Mouse (Mus musculus) myocyte (in vitro differentiated cells): Measurements from ENCODE around the gene Nupr1l.

ENCODE experiments used
- E2F4 ChIP-seq: IDR thresholded peaks from one replicate; pipeline ENCODE4 v1.6.1; 2011; ENCODE audit warnings: mild to moderate bottlenecking, control low read depth, moderate library complexity; ENCODE audit not compliant: insufficient read depth
- MAX ChIP-seq: IDR thresholded peaks from one replicate; pipeline ENCODE4 v1.6.1; 2011; ENCODE audit warnings: low read depth, mild to moderate bottlenecking, control low read depth
- MYOD1 ChIP-seq, 3 experiments: IDR thresholded peaks; one replicate each; pipeline ENCODE4 v1.6.1; 2011; ENCODE audit warnings: control low read depth in 2 of 3, low read depth in 2 of 3, mild to moderate bottlenecking in 2 of 3, moderate library complexity in 1 of 3; ENCODE audit not compliant: insufficient read length in 2 of 3, control insufficient read depth in 1 of 3
- MYOG ChIP-seq, 3 experiments: IDR thresholded peaks; one replicate each; pipeline ENCODE4 v1.6.1; 2011; ENCODE audit warnings: control low read depth in 2 of 3, low read depth in 2 of 3, mild to moderate bottlenecking in 2 of 3; ENCODE audit not compliant: insufficient read length in 2 of 3, control insufficient read depth in 1 of 3, insufficient read depth in 1 of 3
- POLR2A ChIP-seq: IDR thresholded peaks from one replicate; pipeline ENCODE4 v1.6.1; 2011; ENCODE audit warnings: low read depth, mild to moderate bottlenecking, control low read depth, moderate library complexity; ENCODE audit not compliant: insufficient read length
- POLR2AphosphoS2 ChIP-seq: IDR thresholded peaks from one replicate; pipeline ENCODE4 v1.6.1; 2011; ENCODE audit warnings: low read depth, control low read depth; ENCODE audit not compliant: insufficient read length
- REST ChIP-seq: IDR thresholded peaks from one replicate; pipeline ENCODE4 v1.6.1; 2011; ENCODE audit warnings: mild to moderate bottlenecking, control low read depth, moderate library complexity; ENCODE audit not compliant: insufficient read depth, insufficient read length
- TCF12 ChIP-seq: IDR thresholded peaks from one replicate; pipeline ENCODE4 v1.6.1; 2011; ENCODE audit warnings: mild to moderate bottlenecking, control low read depth; ENCODE audit not compliant: poor library complexity, insufficient read depth, severe bottlenecking
- USF1 ChIP-seq: IDR thresholded peaks from one replicate; pipeline ENCODE4 v1.6.1; 2011; ENCODE audit warnings: low read depth, mild to moderate bottlenecking, control low read depth, moderate library complexity

DNA sequence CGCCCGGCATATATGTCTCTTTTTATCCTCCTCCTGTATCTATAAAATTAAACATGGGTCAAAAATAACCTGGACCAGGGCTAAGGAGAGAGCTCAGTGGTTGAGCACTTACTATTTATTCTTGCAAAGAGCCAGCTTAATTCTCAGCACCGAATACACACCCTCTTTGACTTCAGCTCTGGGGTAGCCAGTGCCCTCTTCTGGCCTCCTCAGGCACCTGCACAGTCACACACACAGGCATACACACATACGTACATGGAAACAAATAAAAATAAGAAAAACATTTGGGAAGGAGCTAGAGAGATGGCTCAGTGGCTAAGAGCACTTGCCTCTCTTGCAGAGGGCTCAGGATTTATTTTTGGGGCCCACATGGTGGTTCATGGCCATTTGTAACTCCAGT lies 13.6 kb downstream of the Nupr1l start:
- no peak for TF ChIP-seq POLR2A
- TF ChIP-seq POLR2AphosphoS2: no peak
- no peak for TF ChIP-seq MYOD1 (IDR thresholded peaks at IDR 0.05; ENCODE audit: control insufficient read depth in 1 of 3, insufficient read length in 2 of 3, low read depth in 2 of 3)
- TF ChIP-seq MAX: no peak
- TF ChIP-seq REST: no peak
- TF ChIP-seq MYOG (IDR thresholded peaks at IDR 0.05; ENCODE audit: control insufficient read depth in 1 of 3, insufficient read depth in 1 of 3, insufficient read length in 2 of 3, low read depth in 2 of 3): no peak
- TF ChIP-seq E2F4: no peak
- TF ChIP-seq TCF12: no peak
- TF ChIP-seq USF1: no peak
